Mouse (Mus musculus) hindbrain, embryonic 11.5 days (tissue): ENCODE data around the gene Nxt1. TPM values are rescaled to one million over a fixed set of nuclear protein-coding genes. Genes with fewer than 3 reads are reported as not detected.

Experiments used
- ATAC-seq: fragments of 200-750 bp; cut with Nextera tagmentation; 2 replicates; pipeline ENCODE4 v1.8.0; 2017; ENCODE audit warnings: mild to moderate bottlenecking, moderate TSS enrichment, moderate library complexity; ENCODE audit not compliant: low FRiP score
- DNase-seq: peaks from one replicate; pipeline ENCODE4 v3.0.0-alpha.2; 2015; ENCODE audit warnings: low spot score
- H3K27ac ChIP-seq: fragments of 300-500 bp; sonication (generic); 2 replicates; pipeline ENCODE4 v1.5.1; 2014; ENCODE audit warnings: mild to moderate bottlenecking, low read depth, low read length
- H3K27me3 ChIP-seq: fragments of 300-500 bp; sonication (generic); 2 replicates; pipeline ENCODE4 v1.6.1; 2014; ENCODE audit warnings: mild to moderate bottlenecking, low read length, moderate library complexity, mixed read lengths; ENCODE audit not compliant: control insufficient read depth, insufficient read depth
- H3K36me3 ChIP-seq: fragments of 300-500 bp; sonication (generic); 2 replicates; pipeline ENCODE4 v1.6.1; 2014; ENCODE audit warnings: mild to moderate bottlenecking, low read length, moderate library complexity, mixed read lengths; ENCODE audit not compliant: control insufficient read depth, insufficient read depth
- H3K4me1 ChIP-seq: fragments of 300-500 bp; sonication (generic); replicated peaks from 2 replicates; pipeline ENCODE4 v1.6.1; 2014; ENCODE audit warnings: low read length, mixed read lengths; ENCODE audit not compliant: control insufficient read depth, insufficient read depth
- H3K4me2 ChIP-seq: fragments of 300-500 bp; sonication (generic); replicated peaks from 2 replicates; pipeline ENCODE4 v1.6.1; 2014; ENCODE audit warnings: mild to moderate bottlenecking, low read depth, low read length
- H3K4me3 ChIP-seq: fragments of 300-500 bp; sonication (generic); 2 replicates; pipeline ENCODE4 v1.5.1; 2014; ENCODE audit warnings: low read depth, low read length
- H3K9ac ChIP-seq: fragments of 300-500 bp; sonication (generic); 2 replicates; pipeline ENCODE4 v1.6.1; 2014; ENCODE audit warnings: low read depth, low read length
- H3K9me3 ChIP-seq: fragments of 300-500 bp; sonication (generic); 2 replicates; pipeline ENCODE4 v1.6.1; 2016; ENCODE audit warnings: low read length; ENCODE audit not compliant: control insufficient read depth
- WGBS: fragments of 180-500 bp; shearing (Covaris S2); extraction: QIAGEN DNeasy Blood & Tissue Kit; methylation state at CpG from one replicate; pipeline ENCODE4 v1.1.7; 2014; 5-methylcytosine and 5-hydroxymethylcytosine counted together
- polyA plus RNA-seq: library from polyadenylated mRNA; unstranded; fragments of >200 nt; fragmentation: Nextera tagmentation; extraction: Ambion mirVana; gene quantifications from 2 replicates; pipeline ENCODE4 v1.2.1, GENCODE M21; 2014

Gene Nxt1
- 113 and 114 TPM in 2 replicates for polyA plus RNA-seq

DNA sequence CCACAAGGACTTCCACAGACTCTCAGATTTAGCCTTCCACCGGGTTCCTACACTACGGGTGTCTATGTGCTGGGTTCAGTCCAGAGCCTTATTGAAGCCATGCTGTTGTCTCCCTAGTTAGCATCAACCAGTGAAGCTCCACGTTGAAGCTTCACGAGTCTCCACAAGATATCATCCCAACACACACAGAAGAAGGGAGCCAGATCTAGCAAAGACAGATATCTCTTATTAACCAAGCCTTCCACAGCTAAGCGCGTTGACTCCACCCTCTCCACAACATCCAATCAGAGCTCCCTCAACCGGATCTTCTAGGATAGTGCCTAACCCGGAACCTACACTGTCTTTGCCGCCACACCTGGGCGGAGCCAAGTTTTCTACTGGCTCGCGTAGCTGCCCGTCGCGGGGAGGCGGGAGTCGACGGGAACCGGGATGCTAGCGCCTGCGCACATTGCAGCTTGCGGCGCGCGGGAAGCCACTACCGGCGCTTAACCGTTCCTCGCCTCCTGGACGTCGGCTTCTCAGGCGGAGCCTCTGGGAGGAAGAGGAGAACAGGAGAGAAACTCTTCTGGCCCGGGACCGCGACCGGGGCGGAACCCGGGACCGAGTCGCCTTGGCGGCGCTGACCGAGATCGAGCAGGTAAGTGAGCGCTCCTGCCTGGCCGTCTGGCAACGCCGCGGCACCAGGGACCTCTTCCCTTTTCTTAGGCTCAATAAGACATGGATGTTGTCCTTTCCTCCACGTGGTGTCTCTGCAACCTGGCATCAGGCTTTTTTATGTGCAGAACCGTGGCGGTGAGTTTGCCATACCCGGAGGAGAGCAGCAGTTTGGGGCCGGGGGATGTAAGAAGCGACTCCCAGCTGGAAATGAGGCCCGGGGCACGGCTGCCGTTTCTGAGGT is at the start of gene Nxt1:
Gene Nxt1, plus strand, starts transcription at position 403 of the 898 bp plus-strand sequence.
- H3K36me3 ChIP-seq = 0 out of 2 replicates have a peak, but pooled peaks cover 4% of the 10 kb centered on the region
- H3K4me3 ChIP-seq = peak within 1 kb of the TSS; percentile 78
- 0 out of 2 replicates have a peak within 1 kb of the TSS, but pooled peaks have one; percentile 6 for H3K27ac ChIP-seq
- H3K9ac ChIP-seq = peak within 1 kb of the TSS; percentile 80
- 1% methylated on average over 58 of the region's 58 CpGs for WGBS
- 0 out of 2 replicates have a peak, but pooled peaks cover 2% of the 10 kb centered on the region for H3K4me1 ChIP-seq
- peak; percentile 99 for ATAC-seq
- DNase-seq = peak; percentile 99
- H3K27me3 ChIP-seq = no peaks in the 10 kb centered on the region
- no peaks in the 10 kb centered on the region for H3K9me3 ChIP-seq
- peak within 1 kb of the TSS; percentile 48 for H3K4me2 ChIP-seq

DNA sequence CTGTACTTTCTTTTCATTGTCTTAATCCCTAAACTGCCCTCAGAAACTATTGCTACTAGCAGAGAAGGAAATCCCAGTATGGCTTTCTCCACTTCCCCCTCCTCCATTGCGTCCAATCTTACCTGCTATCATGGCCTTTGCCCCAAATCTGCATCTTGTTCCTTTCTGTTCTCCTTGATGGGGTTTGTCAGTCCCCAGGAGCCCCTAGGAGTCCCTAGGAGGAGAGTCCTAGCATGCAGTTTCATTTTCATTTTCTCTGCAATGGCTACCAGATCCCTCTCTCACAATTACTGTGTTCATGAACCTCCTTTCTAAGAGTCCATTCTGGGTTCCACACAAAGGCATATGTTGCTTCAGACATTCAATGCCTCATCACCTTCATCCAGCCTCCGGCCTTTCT is 49.3 kb upstream of the Nxt1 start:
- Histone ChIP-seq H3K9ac (no peak overlapping the region), H3K27me3 (no peaks in the 10 kb centered on the region), H3K4me3 (no peak overlapping the region), H3K4me2 (no peak overlapping the region), H3K27ac (no peak overlapping the region), H3K36me3 (no peaks in the 10 kb centered on the region), H3K9me3 (no peaks in the 10 kb centered on the region), H3K4me1 (no peaks in the 10 kb centered on the region)
- DNase-seq = no peak
- 93% methylated on average over 2 of the region's 2 CpGs for WGBS
- no peak for ATAC-seq

DNA sequence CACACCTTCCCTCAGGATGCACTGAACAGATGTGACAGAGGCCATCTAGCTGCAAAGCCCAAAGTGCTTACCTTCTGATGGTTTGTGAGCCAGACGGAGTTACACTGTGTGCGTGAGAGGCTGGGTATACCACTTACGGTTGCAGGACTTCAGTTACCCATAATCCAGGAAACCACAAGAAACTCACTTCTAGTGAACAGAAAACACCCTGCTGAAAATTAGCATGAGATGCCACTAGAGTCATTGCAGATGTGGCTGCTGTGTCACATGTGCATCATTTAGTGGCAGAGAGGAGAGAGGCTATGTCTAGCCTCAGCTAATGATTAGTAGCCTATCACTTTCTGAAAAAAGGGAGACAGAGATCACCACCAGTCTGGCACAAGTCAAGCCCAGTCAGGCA is 47.9 kb upstream of the Nxt1 start:
- H3K27me3 ChIP-seq = no peaks in the 10 kb centered on the region
- no peaks in the 10 kb centered on the region for H3K9me3 ChIP-seq
- H3K4me3 ChIP-seq = no peak overlapping the region
- H3K4me2 ChIP-seq = no peak overlapping the region
- H3K27ac ChIP-seq = no peak overlapping the region
- no peak for ATAC-seq
- no peaks in the 10 kb centered on the region for H3K4me1 ChIP-seq
- no peak overlapping the region for H3K9ac ChIP-seq
- 96% methylated on average over 3 of the region's 3 CpGs for WGBS
- DNase-seq = no peak
- H3K36me3 ChIP-seq = no peaks in the 10 kb centered on the region

DNA sequence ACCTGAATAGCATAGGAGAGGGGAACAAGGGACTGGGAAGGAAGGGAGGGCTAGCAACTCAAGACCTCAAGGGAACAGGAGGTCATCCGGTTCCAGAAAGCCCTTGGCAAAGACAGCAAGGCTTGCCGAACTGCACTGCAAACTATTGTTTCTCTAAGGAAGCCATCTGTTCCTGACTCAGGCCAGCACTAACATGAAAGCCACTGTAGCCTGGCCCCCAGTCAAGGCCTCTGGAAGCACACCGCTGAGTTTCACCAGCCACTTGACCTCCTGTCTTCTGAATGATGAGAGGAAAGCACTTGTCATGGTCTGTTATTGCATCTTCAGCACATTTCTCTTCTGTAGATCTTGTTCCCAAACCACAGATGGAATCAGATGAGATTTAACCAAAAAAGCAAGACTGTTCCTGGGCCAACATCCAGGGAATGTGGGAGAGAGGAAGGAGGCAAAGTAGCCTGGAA is 45.4 kb upstream of the Nxt1 start:
- WGBS = 78% methylated on average over 3 of the region's 3 CpGs
- H3K27ac ChIP-seq = no peak overlapping the region
- no peak for DNase-seq

DNA sequence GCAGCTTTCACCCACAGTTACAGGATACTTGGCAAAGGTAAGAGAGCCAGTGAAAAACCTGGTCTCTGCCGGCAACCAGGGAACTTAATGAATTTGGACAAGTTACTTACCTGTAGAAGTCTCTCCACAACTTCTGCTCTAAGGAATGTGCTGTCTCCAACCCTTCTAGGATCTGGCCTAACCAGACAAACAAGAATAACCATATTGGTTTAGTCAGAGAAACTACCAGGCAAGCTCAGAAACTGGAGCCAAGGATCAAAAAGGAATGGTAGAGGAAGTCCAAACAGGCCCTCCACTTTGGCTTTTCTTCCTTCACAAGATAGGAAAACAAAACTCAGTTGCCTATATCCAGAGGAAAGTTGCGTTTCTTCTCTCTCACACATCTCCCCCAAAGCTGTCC is 41.4 kb upstream of the Nxt1 start:
- DNase-seq (no peak), ATAC-seq (no peak)
- no peaks in the 10 kb centered on the region for H3K9me3 ChIP-seq
- 92% methylated on average over 2 of the region's 2 CpGs for WGBS
- no peaks in the 10 kb centered on the region for H3K36me3 ChIP-seq
- H3K27ac ChIP-seq = no peak overlapping the region
- H3K4me1 ChIP-seq = no peaks in the 10 kb centered on the region
- no peaks in the 10 kb centered on the region for H3K27me3 ChIP-seq
- no peak overlapping the region for H3K9ac ChIP-seq
- H3K4me3 ChIP-seq = no peak overlapping the region
- H3K4me2 ChIP-seq = no peak overlapping the region

More for the DNA sequence above, 45.4 kb upstream of the Nxt1 start:
- no peak overlapping the region for H3K4me3 ChIP-seq
- no peak for ATAC-seq
- no peaks in the 10 kb centered on the region for H3K4me1 ChIP-seq
- H3K9me3 ChIP-seq = no peaks in the 10 kb centered on the region
- no peaks in the 10 kb centered on the region for H3K36me3 ChIP-seq
- H3K4me2 ChIP-seq = no peak overlapping the region
- no peaks in the 10 kb centered on the region for H3K27me3 ChIP-seq
- no peak overlapping the region for H3K9ac ChIP-seq

- DNase-seq = no peak
- Histone ChIP-seq H3K9ac (no peak overlapping the region), H3K27ac (no peak overlapping the region), H3K4me2 (no peak overlapping the region), H3K4me1 (no peaks in the 10 kb centered on the region), H3K36me3 (no peaks in the 10 kb centered on the region), H3K27me3 (no peaks in the 10 kb centered on the region), H3K9me3 (no peaks in the 10 kb centered on the region), H3K4me3 (no peak overlapping the region)
- no peak for ATAC-seq
- 98% methylated on average over 3 of the region's 3 CpGs for WGBS
These were observed 40.8 kb upstream of the Nxt1 start for GRCm38 (mm10) chr2:148631602-148632001.

DNA sequence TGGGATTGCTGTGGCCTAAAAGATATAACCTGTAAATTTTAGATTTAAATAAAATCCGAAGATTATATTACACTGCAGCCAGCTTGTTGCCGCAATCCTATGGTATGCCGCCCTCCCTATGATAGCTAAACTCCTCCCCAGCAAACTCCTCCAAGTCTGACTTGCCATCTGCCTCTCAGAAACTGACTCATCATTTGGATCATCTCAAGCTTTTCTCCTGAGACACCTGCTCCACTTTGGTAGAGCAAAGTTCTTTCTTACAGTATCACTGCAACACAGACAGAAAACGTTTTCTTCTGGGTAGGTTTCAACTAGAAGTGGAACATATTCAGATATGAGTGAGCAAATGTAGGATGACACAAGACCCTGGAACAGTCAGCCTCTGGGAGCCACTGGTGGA is 37.9 kb upstream of the Nxt1 start:
- Histone ChIP-seq H3K9me3 (no peaks in the 10 kb centered on the region), H3K4me2 (no peak overlapping the region), H3K9ac (no peak overlapping the region), H3K4me1 (no peaks in the 10 kb centered on the region), H3K36me3 (no peaks in the 10 kb centered on the region), H3K27me3 (no peaks in the 10 kb centered on the region), H3K4me3 (no peak overlapping the region), H3K27ac (no peak overlapping the region)
- DNase-seq = no peak
- WGBS = 87% methylated on average over 4 of the region's 4 CpGs
- no peak for ATAC-seq

- ATAC-seq (no peak), DNase-seq (peak; percentile 7)
- Histone ChIP-seq H3K9ac (no peak overlapping the region), H3K27ac (no peak overlapping the region), H3K36me3 (no peaks in the 10 kb centered on the region), H3K27me3 (no peaks in the 10 kb centered on the region), H3K4me2 (no peak overlapping the region), H3K4me1 (no peaks in the 10 kb centered on the region), H3K9me3 (no peaks in the 10 kb centered on the region), H3K4me3 (no peak overlapping the region)
- 63% methylated on average over 1 of the region's 1 CpGs for WGBS
These were observed 29.6 kb upstream of the Nxt1 start for GRCm38 (mm10) chr2:148642610-148643370.
